Mouse (Mus musculus) left cerebral cortex, postnatal 14 days (tissue): Measurements from ENCODE around the gene Arfip1. TPM values are rescaled to one million over a fixed set of nuclear protein-coding genes. Genes with fewer than 3 reads are reported as not detected.
A peak's percentile ranks its signal among the peaks of the same experiment; 100 is the strongest.

Experiments
- DNase-seq, 2 experiments: peaks; one replicate each; pipeline ENCODE4 v3.0.0; 2021 to 2022; ENCODE audit warnings: low spot score in 2 of 2, mixed read lengths in 1 of 2
- intact Hi-C: fragments of 180-260 bp; cut with DNase I; formaldehyde crosslinking; loops from one replicate; pipeline ENCODE4 v1.15.1; 2025
- total RNA-seq, 2 experiments: library from RNA; stranded (reverse); gene quantifications; 2 replicates each; pipeline ENCODE4 v1.2.3; 2021

The Arfip1 gene
- total RNA-seq, 2 experiments from 2014 or later = 15.5 to 16.3 TPM

GRCm38 (mm10) chr3:84505193-84505592 lies 77.2 kb downstream of the Arfip1 start:
- intact Hi-C loops = no loop called here
- DNase-seq = no peak

- intact Hi-C loops = no loop called here
- DNase-seq = no peak
Observed at GRCm38 (mm10) chr3:84504291-84504690, 78.1 kb downstream of the Arfip1 start.

- intact Hi-C loops = no loop called here
Observed at GRCm38 (mm10) chr3:84502101-84502500, 80.3 kb downstream of the Arfip1 start.

GRCm38 (mm10) chr3:84500491-84500890 lies 81.9 kb downstream of the Arfip1 start:
- intact Hi-C loops = no loop called here
- no peak for DNase-seq

More at GRCm38 (mm10) chr3:84502101-84502500, 80.3 kb downstream of the Arfip1 start:
- DNase-seq = no peak

GRCm38 (mm10) chr3:84497718-84498117 lies 84.7 kb downstream of the Arfip1 start:
- intact Hi-C loops = no loop called here
- DNase-seq = no peak

GRCm38 (mm10) chr3:84492657-84493056 lies 89.8 kb downstream of the Arfip1 start:
- intact Hi-C loops = no loop called here
- DNase-seq = no peak

- no peak for DNase-seq
- intact Hi-C loops = no loop called here
Observed at GRCm38 (mm10) chr3:84492148-84492547, 90.3 kb downstream of the Arfip1 start.

- intact Hi-C loops = loop anchor here (10.0 kb wide), 1 partner anchor 134 kb away; no protein-coding TSS in a partner anchor
- peak in 1 of 2 experiments; percentile 46 for DNase-seq
Observed at GRCm38 (mm10) chr3:84488716-84489115, 93.7 kb downstream of the Arfip1 start.

GRCm38 (mm10) chr3:84484891-84485290 lies 97.5 kb downstream of the Arfip1 start:
- intact Hi-C loops = loop anchor here (10.0 kb wide), 1 partner anchor 130 kb away; no protein-coding TSS in a partner anchor
- DNase-seq = no peak

- no peak for DNase-seq
- intact Hi-C loops = loop anchor here (10.0 kb wide), 1 partner anchor 130 kb away; no protein-coding TSS in a partner anchor
Observed at GRCm38 (mm10) chr3:84484333-84484732, 98.1 kb downstream of the Arfip1 start.

GRCm38 (mm10) chr3:84482121-84482520 lies 100.3 kb downstream of the Arfip1 start:
- no peak for DNase-seq
- intact Hi-C loops = loop anchor here (10.0 kb wide), 1 partner anchor 127 kb away; no protein-coding TSS in a partner anchor

GRCm38 (mm10) chr3:84481104-84481503 lies 101.3 kb downstream of the Arfip1 start:
- intact Hi-C loops = loop anchor here (10.0 kb wide), 1 partner anchor 126 kb away; no protein-coding TSS in a partner anchor
- DNase-seq = peak in 1 of 2 experiments; percentile 37

- intact Hi-C loops = loop anchor here (10.0 kb wide), 1 partner anchor 125 kb away; no protein-coding TSS in a partner anchor
- DNase-seq = no peak
Observed at GRCm38 (mm10) chr3:84480006-84480897, 102.2 kb downstream of the Arfip1 start, which contains the start of gene Fhdc1. Fhdc1 (minus strand) TSS chr3:84480429.

- DNase-seq = no peak
- intact Hi-C loops = loop anchor here (10.0 kb wide), 1 partner anchor 125 kb away; no protein-coding TSS in a partner anchor
Observed at GRCm38 (mm10) chr3:84479293-84480005, 103.0 kb downstream of the Arfip1 start.

GRCm38 (mm10) chr3:84478896-84479292 lies 103.5 kb downstream of the Arfip1 start:
- no peak for DNase-seq
- intact Hi-C loops = no loop called here

- intact Hi-C loops = no loop called here
- no peak for DNase-seq
Observed at GRCm38 (mm10) chr3:84478195-84478594, 104.2 kb downstream of the Arfip1 start.

- no peak for DNase-seq
- intact Hi-C loops = no loop called here
Observed at GRCm38 (mm10) chr3:84477498-84477897, 104.9 kb downstream of the Arfip1 start.

GRCm38 (mm10) chr3:84474981-84475775 lies 107.2 kb downstream of the Arfip1 start:
- no peak for DNase-seq
- intact Hi-C loops = no loop called here

- intact Hi-C loops = no loop called here
- DNase-seq = no peak
Observed at GRCm38 (mm10) chr3:84474398-84474797, 108.0 kb downstream of the Arfip1 start.
